Mouse (Mus musculus): ENCODE measurements around the gene Gpr179.

DNA sequence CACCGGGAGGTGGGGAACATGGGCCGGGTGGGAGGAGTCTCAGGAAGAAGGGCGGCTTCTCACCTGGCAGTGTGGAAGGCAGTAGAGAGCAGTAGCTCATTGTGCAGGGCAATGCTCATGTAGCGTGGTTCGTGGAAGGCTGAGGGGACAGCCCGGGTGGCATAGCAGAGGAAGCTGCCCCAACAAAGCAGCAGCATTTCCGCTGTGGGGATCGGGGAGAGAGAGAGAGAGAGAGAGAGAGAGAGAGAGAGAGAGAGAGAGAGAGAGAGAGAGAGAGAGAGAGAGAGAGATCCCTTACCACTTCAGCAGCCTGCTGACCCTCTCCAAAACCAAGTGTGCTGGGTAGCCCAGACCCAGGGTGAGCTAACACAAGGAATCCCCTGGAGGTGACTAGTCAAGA, 8.7 kb downstream of the Gpr179 start:
- no peak for TF ChIP-seq POLR2A (IDR thresholded peaks at IDR 0.05; ENCODE audit: insufficient read depth, low read depth, low read length)
- no peak for TF ChIP-seq EP300 (IDR thresholded peaks at IDR 0.05; ENCODE audit: insufficient read depth, low read depth, low read length)
- no peak for TF ChIP-seq CTCF (IDR thresholded peaks at IDR 0.05)

Measured in heart, adult 2 months (tissue).